Mouse (Mus musculus): ENCODE measurements at regions not wholly inside any gene's neighbourhood (a gene's known extent, or its start where the extent isn't known, plus 50 kb on each side); places are given as distances from the start of the nearest gene placed in this dataset.
A peak's percentile ranks its signal among the peaks of the same experiment; 100 is the strongest.

DNA sequence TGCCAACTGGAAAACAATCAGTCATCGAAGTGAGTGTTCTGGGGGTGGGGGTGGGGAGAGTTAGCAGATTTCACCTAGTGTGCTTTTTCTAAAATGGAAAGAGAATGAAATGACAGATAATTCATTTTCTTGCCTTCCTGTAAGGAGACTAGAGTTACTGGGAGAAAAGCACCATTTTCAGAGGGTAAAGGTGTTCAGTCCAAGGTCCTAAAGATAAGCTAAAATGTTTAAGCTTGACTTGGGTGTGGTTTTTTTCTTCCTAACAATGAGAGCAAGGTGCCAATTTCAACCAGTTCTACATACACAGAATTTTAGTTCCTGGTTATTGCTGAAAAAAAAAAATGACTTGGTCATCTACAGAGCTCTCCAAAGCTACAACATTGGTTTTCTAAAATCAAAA is 135.1 kb downstream of the Naa11 start:
- WGBS = 81% methylated on average over 1 of the region's 1 CpGs
- H3K9ac ChIP-seq (ENCODE audit: low read length) = no peak overlapping the region
- H3K9me3 ChIP-seq (ENCODE audit: control insufficient read depth, low read length) = no peaks in the 10 kb centered on the region
- no peak for DNase-seq (ENCODE audit: low spot score)
- no peaks in the 10 kb centered on the region for H3K36me3 ChIP-seq (ENCODE audit: control insufficient read depth, insufficient read depth, low read length)
- H3K27ac ChIP-seq (ENCODE audit: low read depth, low read length) = no peak overlapping the region
- ATAC-seq (ENCODE audit: insufficient read depth, low FRiP score, low TSS enrichment) = no peak
- no peak overlapping the region for H3K4me3 ChIP-seq (ENCODE audit: low read depth, low read length)
- H3K4me1 ChIP-seq (ENCODE audit: control insufficient read depth, insufficient read depth, low read length) = no peaks in the 10 kb centered on the region
- no peaks in the 10 kb centered on the region for H3K27me3 ChIP-seq (ENCODE audit: control insufficient read depth, insufficient read depth, low read length)
- H3K4me2 ChIP-seq (ENCODE audit: low read depth) = no peak overlapping the region

DNA sequence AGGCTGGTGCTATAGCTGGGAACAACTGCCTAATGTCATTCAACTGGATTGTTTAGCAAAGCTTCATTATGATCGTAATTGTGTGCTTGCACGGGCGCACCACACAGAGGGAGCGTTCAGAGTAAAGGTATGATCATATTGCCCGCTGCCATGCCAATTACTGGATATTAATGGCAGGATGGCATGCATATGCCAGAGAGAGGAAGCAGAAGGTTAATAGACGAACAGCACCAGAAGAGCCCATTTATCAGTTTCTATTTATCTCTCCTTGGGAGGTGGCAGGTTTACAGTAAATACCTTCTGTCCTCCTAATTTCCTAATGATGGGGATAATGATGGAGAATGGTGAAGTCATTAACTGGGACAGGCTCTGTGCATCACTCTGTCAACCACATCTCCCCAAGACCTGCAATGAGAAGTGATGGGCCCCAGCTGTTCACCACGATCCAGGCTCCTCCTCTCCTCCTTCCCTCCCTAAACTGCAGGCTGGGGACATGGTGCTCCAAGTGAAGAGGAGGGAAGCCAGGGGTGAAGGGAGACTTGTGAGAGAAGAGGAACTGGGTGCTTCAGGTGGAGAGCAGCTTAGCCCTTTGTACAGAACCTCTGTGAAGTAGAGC is 135.6 kb downstream of the Naa11 start:
- Histone ChIP-seq H3K4me3 (ENCODE audit: low read depth, low read length) (no peak overlapping the region), H3K36me3 (ENCODE audit: control insufficient read depth, insufficient read depth, low read length) (no peaks in the 10 kb centered on the region), H3K4me1 (ENCODE audit: control insufficient read depth, insufficient read depth, low read length) (no peaks in the 10 kb centered on the region), H3K9ac (ENCODE audit: low read length) (no peak overlapping the region), H3K4me2 (ENCODE audit: low read depth) (no peak overlapping the region), H3K9me3 (ENCODE audit: control insufficient read depth, low read length) (no peaks in the 10 kb centered on the region), H3K27me3 (ENCODE audit: control insufficient read depth, insufficient read depth, low read length) (no peaks in the 10 kb centered on the region), H3K27ac (ENCODE audit: low read depth, low read length) (no peak overlapping the region)
- ATAC-seq (ENCODE audit: insufficient read depth, low FRiP score, low TSS enrichment) = no peak
- no peak for DNase-seq (ENCODE audit: low spot score)
- WGBS = 60% methylated on average over 7 of the region's 7 CpGs

DNA sequence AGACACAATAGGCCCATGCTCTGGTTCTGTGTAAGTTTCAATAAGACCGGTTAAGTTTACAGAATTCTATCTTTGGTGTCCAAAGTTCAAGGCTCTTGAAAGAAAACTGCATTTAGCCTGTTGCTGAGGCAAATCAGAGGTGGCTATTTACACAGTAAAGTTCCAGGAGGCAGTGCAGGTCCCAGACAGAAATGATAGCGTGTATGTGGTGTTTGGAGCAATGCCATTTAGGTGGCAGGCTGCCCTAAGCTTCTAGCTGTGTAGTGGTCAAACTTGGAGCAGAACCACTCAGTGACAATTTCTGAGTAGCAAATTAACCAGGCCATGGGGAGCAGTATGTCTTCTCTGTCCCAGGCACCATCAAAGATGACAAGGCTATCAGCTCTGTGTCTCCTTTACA is 125.5 kb upstream of the Paqr3 start:
- Histone ChIP-seq H3K4me3 (ENCODE audit: low read depth, low read length) (no peak overlapping the region), H3K9ac (ENCODE audit: low read length) (no peak overlapping the region), H3K36me3 (ENCODE audit: control insufficient read depth, insufficient read depth, low read length) (no peaks in the 10 kb centered on the region), H3K4me2 (ENCODE audit: low read depth) (no peak overlapping the region), H3K27me3 (ENCODE audit: control insufficient read depth, insufficient read depth, low read length) (no peaks in the 10 kb centered on the region), H3K4me1 (ENCODE audit: control insufficient read depth, insufficient read depth, low read length) (no peaks in the 10 kb centered on the region), H3K27ac (ENCODE audit: low read depth, low read length) (no peak overlapping the region), H3K9me3 (ENCODE audit: control insufficient read depth, low read length) (no peaks in the 10 kb centered on the region)
- DNase-seq (ENCODE audit: low spot score) = no peak
- ATAC-seq (ENCODE audit: insufficient read depth, low FRiP score, low TSS enrichment) = no peak
- WGBS = 92% methylated on average over 2 of the region's 2 CpGs

DNA sequence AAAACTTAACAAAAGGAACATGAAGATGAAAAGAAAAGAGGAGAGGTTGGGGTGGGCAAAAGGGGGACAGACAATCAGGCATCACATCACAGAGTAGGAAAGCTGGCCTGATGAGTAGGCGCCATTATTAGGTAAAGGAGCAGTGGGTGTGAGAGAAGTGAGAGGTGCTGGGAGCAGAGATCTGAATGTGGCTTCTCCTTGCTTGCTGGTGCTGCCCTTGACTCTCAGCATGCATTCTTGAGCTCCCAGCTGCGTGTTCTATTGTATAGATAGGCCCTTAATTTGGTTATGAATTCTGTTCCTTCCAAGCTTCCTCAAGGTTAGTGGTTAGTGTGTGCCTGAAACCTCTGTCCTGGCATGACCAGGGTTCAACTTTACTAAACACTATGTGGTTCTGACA is 115.0 kb upstream of the Paqr3 start:
- ATAC-seq (ENCODE audit: insufficient read depth, low FRiP score, low TSS enrichment) = no peak
- no peak for DNase-seq (ENCODE audit: low spot score)
- H3K4me1 ChIP-seq (ENCODE audit: control insufficient read depth, insufficient read depth, low read length) = peaks cover 4% of the 10 kb centered on the region; the same call in 1 of the 2 replicates
- no peak overlapping the region for H3K27ac ChIP-seq (ENCODE audit: low read depth, low read length)
- H3K27me3 ChIP-seq (ENCODE audit: control insufficient read depth, insufficient read depth, low read length) = no peaks in the 10 kb centered on the region
- H3K4me2 ChIP-seq (ENCODE audit: low read depth) = no peak overlapping the region
- no peak overlapping the region for H3K4me3 ChIP-seq (ENCODE audit: low read depth, low read length)
- 59% methylated on average over 2 of the region's 2 CpGs for WGBS
- no peaks in the 10 kb centered on the region for H3K9me3 ChIP-seq (ENCODE audit: control insufficient read depth, low read length)
- H3K9ac ChIP-seq (ENCODE audit: low read length) = no peak overlapping the region
- no peaks in the 10 kb centered on the region for H3K36me3 ChIP-seq (ENCODE audit: control insufficient read depth, insufficient read depth, low read length)

DNA sequence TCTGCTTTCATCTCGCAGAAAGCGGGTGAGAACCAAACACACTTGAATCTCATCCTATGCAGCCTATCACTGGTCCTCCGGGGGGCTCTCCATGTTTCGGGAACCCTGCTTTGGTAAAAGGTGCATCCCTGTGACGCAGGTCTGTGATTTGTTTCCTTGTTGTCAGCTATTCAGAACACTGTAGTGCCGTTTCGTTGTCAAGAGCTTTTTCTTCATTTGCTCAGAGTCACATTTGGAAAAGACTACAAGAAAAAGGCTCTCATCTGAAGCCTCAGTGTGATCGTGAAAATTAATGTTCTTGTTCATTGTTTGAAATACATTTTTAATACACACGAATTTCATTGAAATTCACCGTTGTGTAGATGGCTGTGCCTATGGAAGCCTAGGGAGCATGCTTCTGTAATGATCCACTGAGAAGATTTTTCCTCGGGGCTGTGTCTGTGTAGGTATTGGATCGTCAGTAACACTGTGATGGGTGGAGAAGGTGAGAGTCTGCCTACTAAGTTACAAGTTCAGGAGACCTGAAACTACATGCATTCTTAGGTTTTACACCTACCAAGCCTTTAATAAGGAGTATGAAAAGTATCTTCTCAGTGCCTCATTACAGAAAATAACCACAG is 112.0 kb upstream of the Paqr3 start:
- H3K9ac ChIP-seq (ENCODE audit: low read length) = peak overlapping the region; percentile 18; the same call in 1 of the 2 replicates
- ATAC-seq (ENCODE audit: insufficient read depth, low FRiP score, low TSS enrichment) = no peak
- no peak overlapping the region for H3K27ac ChIP-seq (ENCODE audit: low read depth, low read length)

DNA sequence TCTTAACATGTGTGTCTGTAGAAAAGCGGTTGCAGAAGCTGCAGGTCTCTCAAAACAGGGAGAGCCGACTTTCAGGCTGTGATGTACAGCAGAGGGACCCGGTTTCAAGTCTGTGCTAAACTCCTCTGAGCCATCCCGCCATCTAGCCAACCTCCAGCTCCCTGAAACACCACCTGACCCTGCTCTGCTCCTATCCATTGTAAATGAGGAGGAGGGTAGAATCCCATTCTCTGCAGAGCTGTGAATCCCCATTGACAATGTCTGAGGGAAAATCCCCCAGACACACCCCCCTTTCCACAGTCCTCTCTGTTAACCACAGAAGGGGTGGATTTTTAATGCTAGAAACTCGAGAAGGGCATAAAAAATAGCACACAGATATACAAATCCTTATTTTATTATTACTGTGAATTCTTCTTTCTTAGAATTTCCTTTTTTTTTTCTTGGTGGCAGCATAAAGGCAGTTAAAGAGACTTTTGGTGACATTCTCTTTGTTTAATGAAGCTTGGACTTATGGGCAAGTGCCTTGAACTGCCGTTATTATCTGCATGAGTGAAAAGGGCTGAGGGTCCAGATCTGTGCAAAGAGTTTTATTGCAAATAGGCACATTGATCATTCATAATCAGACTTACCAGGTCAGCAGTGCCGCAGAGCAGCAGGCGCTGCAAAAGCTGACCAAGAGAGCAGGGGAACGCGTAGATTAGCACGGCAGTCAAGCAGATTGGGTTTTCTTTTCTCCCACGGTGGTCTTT is 111.3 kb upstream of the Paqr3 start:
- DNase-seq (ENCODE audit: low spot score) (peak; percentile 49), ATAC-seq (ENCODE audit: insufficient read depth, low FRiP score, low TSS enrichment) (peak; percentile 77; the same call in 1 of the 2 replicates)
- no peaks in the 10 kb centered on the region for H3K36me3 ChIP-seq (ENCODE audit: control insufficient read depth, insufficient read depth, low read length)
- peaks cover 8% of the 10 kb centered on the region; the same call in 1 of the 2 replicates for H3K4me1 ChIP-seq (ENCODE audit: control insufficient read depth, insufficient read depth, low read length)
- H3K9me3 ChIP-seq (ENCODE audit: control insufficient read depth, low read length) = no peaks in the 10 kb centered on the region
- no peaks in the 10 kb centered on the region for H3K27me3 ChIP-seq (ENCODE audit: control insufficient read depth, insufficient read depth, low read length)
- 38% methylated on average over 12 of the region's 12 CpGs for WGBS
- H3K4me2 ChIP-seq (ENCODE audit: low read depth) = peak overlapping the region; percentile 29
- 0 out of 2 replicates have a peak overlapping the region, but pooled peaks have one; percentile 13 for H3K4me3 ChIP-seq (ENCODE audit: low read depth, low read length)
- H3K9ac ChIP-seq (ENCODE audit: low read length) = no peak overlapping the region; the same call in 1 of the 2 replicates
- peak overlapping the region; percentile 42; the same call in 1 of the 2 replicates for H3K27ac ChIP-seq (ENCODE audit: low read depth, low read length)

More for the DNA sequence above, 112.0 kb upstream of the Paqr3 start:
- Histone ChIP-seq H3K27me3 (ENCODE audit: control insufficient read depth, insufficient read depth, low read length) (no peaks in the 10 kb centered on the region), H3K36me3 (ENCODE audit: control insufficient read depth, insufficient read depth, low read length) (no peaks in the 10 kb centered on the region), H3K4me1 (ENCODE audit: control insufficient read depth, insufficient read depth, low read length) (peaks cover 6% of the 10 kb centered on the region; the same call in 1 of the 2 replicates), H3K9me3 (ENCODE audit: control insufficient read depth, low read length) (no peaks in the 10 kb centered on the region), H3K4me3 (ENCODE audit: low read depth, low read length) (0 out of 2 replicates have a peak overlapping the region, but pooled peaks have one; percentile 13), H3K4me2 (ENCODE audit: low read depth) (peak overlapping the region; percentile 29)
- 58% methylated on average over 12 of the region's 12 CpGs for WGBS
- no peak for DNase-seq (ENCODE audit: low spot score)

DNA sequence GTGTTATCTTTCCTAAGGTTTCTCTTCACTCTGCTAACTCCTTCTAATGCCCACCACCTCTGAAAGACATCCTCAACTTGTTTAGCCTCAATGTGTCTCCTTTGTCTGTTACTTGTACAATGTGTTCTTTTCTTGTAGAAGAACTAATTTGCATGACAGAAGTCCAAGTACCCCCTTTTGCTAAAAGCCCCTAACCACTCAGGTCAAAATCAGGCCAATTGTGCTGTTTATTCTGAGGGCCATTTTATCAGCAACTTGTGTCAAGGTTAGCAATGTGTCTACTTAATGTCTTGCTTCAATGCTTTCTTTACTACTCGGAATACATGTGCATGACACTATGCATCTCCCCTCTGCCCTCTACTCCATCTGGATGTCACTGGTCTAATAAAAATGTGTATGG is 107.3 kb upstream of the Paqr3 start:
- Histone ChIP-seq H3K9ac (ENCODE audit: low read length) (no peak overlapping the region), H3K36me3 (ENCODE audit: control insufficient read depth, insufficient read depth, low read length) (no peaks in the 10 kb centered on the region), H3K4me1 (ENCODE audit: control insufficient read depth, insufficient read depth, low read length) (peaks cover 8% of the 10 kb centered on the region; the same call in 1 of the 2 replicates), H3K4me2 (ENCODE audit: low read depth) (no peak overlapping the region), H3K9me3 (ENCODE audit: control insufficient read depth, low read length) (no peaks in the 10 kb centered on the region), H3K27ac (ENCODE audit: low read depth, low read length) (no peak overlapping the region), H3K4me3 (ENCODE audit: low read depth, low read length) (no peak overlapping the region), H3K27me3 (ENCODE audit: control insufficient read depth, insufficient read depth, low read length) (no peaks in the 10 kb centered on the region)
- ATAC-seq (ENCODE audit: insufficient read depth, low FRiP score, low TSS enrichment) = peak; percentile 67
- 41% methylated on average over 1 of the region's 1 CpGs for WGBS
- peak; percentile 21 for DNase-seq (ENCODE audit: low spot score)

DNA sequence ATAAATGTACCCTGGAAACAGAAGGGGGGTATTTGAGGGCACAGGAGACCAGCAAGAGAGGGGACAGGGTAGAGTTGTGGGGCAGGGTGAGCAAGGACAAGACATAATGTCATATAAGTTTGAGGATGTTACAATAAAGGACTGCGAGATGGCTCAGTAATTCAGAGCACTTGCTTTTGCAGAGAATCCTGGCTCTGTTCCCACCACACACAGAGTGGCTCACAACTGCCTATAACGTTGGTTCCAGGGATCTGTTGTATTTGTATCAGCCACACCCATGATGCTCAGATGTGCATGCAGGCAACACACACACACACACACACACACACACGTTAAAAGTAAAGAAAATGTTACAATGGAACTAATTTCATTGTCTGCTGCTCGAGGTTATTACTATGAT is 94.2 kb upstream of the Paqr3 start:
- Histone ChIP-seq H3K9ac (ENCODE audit: low read length) (no peak overlapping the region), H3K4me1 (ENCODE audit: control insufficient read depth, insufficient read depth, low read length) (no peaks in the 10 kb centered on the region), H3K36me3 (ENCODE audit: control insufficient read depth, insufficient read depth, low read length) (no peaks in the 10 kb centered on the region), H3K4me3 (ENCODE audit: low read depth, low read length) (no peak overlapping the region), H3K27me3 (ENCODE audit: control insufficient read depth, insufficient read depth, low read length) (no peaks in the 10 kb centered on the region), H3K27ac (ENCODE audit: low read depth, low read length) (no peak overlapping the region), H3K4me2 (ENCODE audit: low read depth) (no peak overlapping the region), H3K9me3 (ENCODE audit: control insufficient read depth, low read length) (no peaks in the 10 kb centered on the region)
- DNase-seq (ENCODE audit: low spot score) (no peak), ATAC-seq (ENCODE audit: insufficient read depth, low FRiP score, low TSS enrichment) (no peak)
- 83% methylated on average over 4 of the region's 4 CpGs for whole genome bisulfite sequencing
